Mouse (Mus musculus) left cerebral cortex, adult 6 months (tissue): ENCODE results near the gene Gpr150. TPM values are rescaled to one million over a fixed set of nuclear protein-coding genes. Genes with fewer than 3 reads are reported as not detected.

Experiments used
- long read RNA-seq, 2 experiments: library from polyadenylated mRNA; unstranded; transcript quantifications; one replicate each; pipeline ENCODE4 v2.0.0; 2019 to 2020
- polyA plus RNA-seq: library from polyadenylated mRNA; unstranded; fragments of <200 nt; fragmentation: Nextera tagmentation; gene quantifications from 2 replicates; pipeline ENCODE4 v1.2.3, GENCODE M21; 2021

Gpr150 gene
- 5.8 and 8.3 TPM in 2 replicates for polyA plus RNA-seq
- long read RNA-seq, experiment 1, transcript Gpr150-201 (1 exons, 2,146 nt) = major isoform, 7 of 7 reads
- long read RNA-seq, experiment 1, partial matches to known transcripts = 0 of 7 reads
- long read RNA-seq, experiment 1, other reads (novel, unspliced or antisense) = 0 of 7 reads
- long read RNA-seq, experiment 2, transcript Gpr150-201 (1 exons, 2,146 nt) = major isoform, 14 of 15 reads
- long read RNA-seq, experiment 2, partial matches to known transcripts = 0 of 15 reads
- long read RNA-seq, experiment 2, other reads (novel, unspliced or antisense) = 1 of 15 reads

DNA sequence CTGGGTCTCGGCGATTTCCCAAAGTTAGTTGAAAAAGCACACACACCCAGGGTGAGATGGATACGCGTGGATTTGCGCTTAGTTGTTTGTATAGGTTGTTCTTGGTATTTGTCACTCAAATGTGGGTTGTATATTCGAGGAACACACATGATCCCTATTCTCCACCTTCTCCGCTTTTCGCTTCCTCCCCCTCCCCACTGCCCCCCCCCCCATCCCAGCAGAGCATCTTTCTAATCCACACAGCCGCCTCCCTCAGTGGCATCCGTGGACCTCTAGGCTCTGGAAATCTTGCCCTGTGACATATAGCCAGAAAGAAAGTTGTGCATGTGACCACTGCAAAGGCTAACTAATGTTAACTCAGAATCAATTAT lies at the start of gene Gpr150:
Gene Gpr150, minus strand, starts transcription at position 101 of the 371 bp plus-strand sequence.

DNA sequence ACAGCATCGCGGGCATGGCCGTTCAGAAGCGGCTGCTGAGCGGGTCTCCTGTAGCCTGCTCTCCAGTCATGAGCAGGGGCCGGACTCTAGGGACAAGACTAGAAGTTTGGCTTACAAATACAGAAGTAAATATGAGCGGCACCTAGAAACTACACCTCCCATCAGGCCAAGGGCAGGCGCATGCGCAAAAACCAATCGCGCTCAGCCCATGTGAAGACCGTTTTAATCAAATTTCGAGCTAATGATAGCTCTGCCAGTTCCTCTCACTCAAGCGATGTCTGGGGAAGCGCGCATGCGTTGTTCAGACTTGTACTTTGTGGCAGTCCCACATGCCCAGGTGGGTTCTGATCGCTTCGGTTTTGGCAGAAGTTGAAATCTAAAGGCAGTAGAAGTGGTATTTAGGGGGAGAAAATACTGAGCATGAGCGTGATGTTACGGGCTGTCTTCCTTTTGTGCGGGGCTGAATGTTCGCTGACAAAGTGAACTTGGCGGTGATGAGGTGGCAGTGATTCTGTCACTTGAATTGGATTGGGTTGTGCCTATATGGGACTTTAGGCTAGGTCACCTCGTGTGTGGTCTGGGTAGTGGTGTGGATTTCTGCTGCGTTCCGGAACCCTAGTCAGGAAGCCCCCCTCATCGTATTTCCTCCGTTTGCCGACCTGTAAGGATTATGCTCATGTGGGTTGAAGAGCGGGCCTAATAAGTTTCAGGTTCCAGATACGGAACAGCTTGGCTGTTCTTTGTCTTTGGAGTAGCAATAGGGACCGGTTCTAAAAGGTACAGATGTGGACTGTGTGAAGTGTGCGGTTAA lies 41.9 kb upstream of the Gpr150 start, which contains the start of the genes Arsk and Ttc37:
Gene Arsk, minus strand, starts transcription at position 168 of the 811 bp plus-strand sequence.
Gene Ttc37, plus strand, starts transcription at position 242 of the 811 bp plus-strand sequence.

GRCm38 (mm10) chr13:76017974-76018843 lies 38.6 kb downstream of the Gpr150 start, which contains the start of gene Rfesd:
TSS of gene Rfesd (minus strand) at chr13:76018719.

Other genes with a start within 250 kb of the Gpr150 start
- gene Glrx, start 217.1 kb downstream of the Gpr150 start, polyA plus RNA-seq = 82.9 and 87.6 TPM in 2 replicates
- 6.5 and 7.5 TPM in 2 replicates for gene Rhobtb3, start 113.1 kb downstream of the Gpr150 start, polyA plus RNA-seq
- 0.59 and 0.91 TPM in 2 replicates for gene Spata9, start 89.8 kb downstream of the Gpr150 start, polyA plus RNA-seq
- 28.7 and 31.7 TPM in 2 replicates for gene Rfesd, start 38.3 kb downstream of the Gpr150 start, polyA plus RNA-seq
- 4.5 and 5.1 TPM in 2 replicates for gene Arsk, start 41.7 kb upstream of the Gpr150 start, polyA plus RNA-seq
- 1.7 and 1.9 TPM in 2 replicates for gene Ttc37, start 41.7 kb upstream of the Gpr150 start, polyA plus RNA-seq
- gene Fam81b, start 248.1 kb upstream of the Gpr150 start, polyA plus RNA-seq = 0.15 and 0.19 TPM in 2 replicates